ENCODE assay signal across 11 mouse cellular contexts in the genomic region with DNA sequence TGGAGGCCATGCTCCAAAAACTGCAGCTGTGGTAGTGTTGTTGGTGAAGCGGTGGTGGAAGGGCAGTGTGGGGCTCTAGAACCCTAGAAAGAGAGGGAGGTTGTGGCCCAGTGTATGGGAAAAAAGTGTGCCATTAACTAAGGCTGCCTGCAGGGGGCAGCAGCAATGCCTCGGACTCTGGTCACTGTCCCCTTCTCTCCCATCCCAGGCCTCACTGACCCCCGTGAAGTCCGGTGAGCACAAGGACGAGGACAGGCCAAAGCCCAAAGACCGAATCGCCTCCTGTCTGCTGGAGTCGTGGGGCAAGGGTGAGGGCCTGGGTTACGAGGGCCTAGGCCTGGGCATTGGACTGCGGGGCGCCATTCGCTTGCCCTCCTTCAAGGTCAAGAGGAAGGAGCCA. TPM values are rescaled to one million over a fixed set of nuclear protein-coding genes. Genes with fewer than 3 reads are reported as not detected.
A peak's percentile ranks its signal among the peaks of the same experiment; 100 is the strongest.
DNase-seq lines count a peak whose midpoint lies in the region.
"Had no signal": no experiment of that assay in that cellular context is flagged by ENCODE, and none has a peak within 500 bp of the region (broad histone marks: within the 10 kb centered on the region; RNA-seq: fewer than 3 reads in every experiment).

No protein-coding gene starts in this region.

- DNase-seq in cerebellum, adult 8-10 months = peak; percentile 26
- DNase-seq in cerebellum, adult 11-12 months = no peak
- peak; percentile 58 for DNase-seq in kidney, adult 9 months
- DNase-seq in kidney, adult 8-10 months = no peak
- peak; percentile 52 for DNase-seq in thymus, postnatal 4 days
- no peak for DNase-seq in thymus, postnatal 25 days
- DNase-seq in embryo, embryonic 11 days = no peak
- no peak for DNase-seq in adrenal gland, postnatal 25 days
- DNase-seq: left cerebral cortex, postnatal 4 days had no signal

RNA-seq across cellular contexts. Expression of a gene that starts 12.4 kb away (rescaled TPM):
- 26.8 and 30.8 TPM in 2 replicates for total RNA-seq in adrenal gland, postnatal 25 days (2021)

RNA-seq across cellular contexts. Expression of a gene that starts 14.8 kb away (rescaled TPM):
- 34.7 and 41.6 TPM in 2 replicates for total RNA-seq in adrenal gland, postnatal 25 days (2021)

RNA-seq across cellular contexts. Expression of a gene that starts 24.3 kb away (rescaled TPM):
- total RNA-seq in adrenal gland, postnatal 25 days (2021) = 1.1 and 1.6 TPM in 2 replicates

RNA-seq across cellular contexts. Expression of a gene that starts 25.8 kb away (rescaled TPM):
- total RNA-seq in adrenal gland, postnatal 25 days (2021) = 1.4 and 25.2 TPM in 2 replicates
- total RNA-seq: granulocyte monocyte progenitor cell, adult 5-6 weeks; left cerebral cortex, postnatal 4 days; neutrophil, adult 5-6 weeks had no signal

Comparison
In these comparisons a context has a peak if more than half of its experiments do, and no peak if none do; other contexts are left out.
1. DNase-seq: peak in cerebellum, adult 8-10 months (single experiment), kidney, adult 9 months (single experiment) and thymus, postnatal 4 days (single experiment); none in cerebellum, adult 11-12 months (single experiment), kidney, adult 8-10 months (0 of 2), thymus, postnatal 25 days (single experiment), embryo, embryonic 11 days (single experiment) and adrenal gland, postnatal 25 days (single experiment).